In genomic region chr9:83316818-83317162, GRCm38 (mm10) we compare ENCODE assay signal across 18 mouse cellular contexts.
DNase-seq lines count a peak whose midpoint lies in the region; ATAC-seq and TF ChIP-seq lines count a peak whose summit lies in the region.
"Had no signal": no experiment of that assay in that cellular context is flagged by ENCODE, and none has a peak within 500 bp of the region (broad histone marks: within the 10 kb centered on the region; RNA-seq: fewer than 3 reads in every experiment).

No protein-coding gene starts in this region.

- DNase-seq in hindbrain, embryonic 14.5 days (ENCODE audit: low spot score) = no peak
- no peak for DNase-seq in adrenal gland, postnatal 14 days
- DNase-seq: embryo, embryonic 11 days; heart, adult 11 months; kidney, postnatal 25 days; thymus, postnatal 14 days had no signal

- 63% methylated on average over 2 of the region's 2 CpGs for WGBS in hindbrain, embryonic 14.5 days
- 63% methylated on average over 2 of the region's 2 CpGs for WGBS in hindbrain, embryonic 12.5 days
- WGBS in embryonic facial prominence, embryonic 13.5 days = 23% methylated on average over 2 of the region's 2 CpGs
- WGBS in midbrain, embryonic 16.5 days = 58% methylated on average over 2 of the region's 2 CpGs
- 56% methylated on average over 2 of the region's 2 CpGs for WGBS in heart, embryonic 11.5 days (ENCODE audit: insufficient replicate concordance)

- no peaks in the 10 kb centered on the region for H3K27me3 ChIP-seq in hindbrain, embryonic 14.5 days (ENCODE audit: control insufficient read depth, insufficient read depth, low read length)
- H3K27me3 ChIP-seq in hindbrain, embryonic 12.5 days = no peaks in the 10 kb centered on the region
- no peaks in the 10 kb centered on the region for H3K27me3 ChIP-seq in embryonic facial prominence, embryonic 13.5 days
- H3K27me3 ChIP-seq in midbrain, embryonic 16.5 days (ENCODE audit: control insufficient read depth, insufficient read depth, low read depth, low read length) = no peaks in the 10 kb centered on the region
- H3K27me3 ChIP-seq in heart, embryonic 11.5 days (ENCODE audit: control insufficient read depth, insufficient read depth, low read length) = no peaks in the 10 kb centered on the region
- H3K27me3 ChIP-seq: heart, embryonic 12.5 days; limb, embryonic 15.5 days; lung, embryonic 15.5 days; megakaryocyte, embryonic 14.5 days; neural tube, embryonic 13.5 days had no signal

- peak overlapping the region; percentile 4 for H3K4me2 ChIP-seq in hindbrain, embryonic 14.5 days (replicated peaks)
- no peak overlapping the region for H3K4me2 ChIP-seq in hindbrain, embryonic 12.5 days (replicated peaks)
- H3K4me2 ChIP-seq in embryonic facial prominence, embryonic 13.5 days = 0 out of 2 replicates have a peak overlapping the region, but pooled peaks have one; percentile 5
- peak overlapping the region; percentile 39 for H3K4me2 ChIP-seq in midbrain, embryonic 16.5 days (ENCODE audit: low read length)
- H3K4me2 ChIP-seq in heart, embryonic 11.5 days = no peak overlapping the region
- H3K4me2 ChIP-seq: heart, embryonic 12.5 days; limb, embryonic 15.5 days; lung, embryonic 15.5 days; neural tube, embryonic 13.5 days had no signal

- no peaks in the 10 kb centered on the region for H3K9me3 ChIP-seq in hindbrain, embryonic 14.5 days (ENCODE audit: control insufficient read depth, low read length)
- no peaks in the 10 kb centered on the region for H3K9me3 ChIP-seq in hindbrain, embryonic 12.5 days (replicated peaks)
- no peaks in the 10 kb centered on the region; the same call in 1 of the 2 replicates for H3K9me3 ChIP-seq in embryonic facial prominence, embryonic 13.5 days
- no peaks in the 10 kb centered on the region for H3K9me3 ChIP-seq in midbrain, embryonic 16.5 days (replicated peaks; ENCODE audit: control insufficient read depth, low read length, poor library complexity, severe bottlenecking)
- no peaks in the 10 kb centered on the region for H3K9me3 ChIP-seq in heart, embryonic 11.5 days (replicated peaks; ENCODE audit: control insufficient read depth, low read length)
- H3K9me3 ChIP-seq: heart, embryonic 12.5 days; limb, embryonic 15.5 days; lung, embryonic 15.5 days; megakaryocyte, embryonic 14.5 days; neural tube, embryonic 13.5 days had no signal

- H3K4me1 ChIP-seq in hindbrain, embryonic 14.5 days (replicated peaks; ENCODE audit: control insufficient read depth, insufficient read depth, low read length) = peaks cover 13% of the 10 kb centered on the region
- H3K4me1 ChIP-seq in hindbrain, embryonic 12.5 days = peaks cover 7% of the 10 kb centered on the region; the same call in 1 of the 2 replicates
- peaks cover 7% of the 10 kb centered on the region for H3K4me1 ChIP-seq in cortical plate, adult 2 months (ENCODE audit: control insufficient read depth, insufficient read depth, low read length)
- H3K4me1 ChIP-seq in embryonic facial prominence, embryonic 13.5 days = peaks cover 25% of the 10 kb centered on the region
- H3K4me1 ChIP-seq in midbrain, embryonic 16.5 days (ENCODE audit: control insufficient read depth, insufficient read depth, low read length) = peaks cover 14% of the 10 kb centered on the region
- H3K4me1 ChIP-seq in heart, embryonic 11.5 days (ENCODE audit: control insufficient read depth, insufficient read depth, low read length) = no peaks in the 10 kb centered on the region

- no peak overlapping the region for H3K4me3 ChIP-seq in hindbrain, embryonic 14.5 days (replicated peaks; ENCODE audit: low read length)
- no peak overlapping the region for H3K4me3 ChIP-seq in hindbrain, embryonic 12.5 days
- H3K4me3 ChIP-seq in cortical plate, adult 2 months (ENCODE audit: insufficient read depth, low read length) = peak overlapping the region; percentile 34
- no peak overlapping the region for H3K4me3 ChIP-seq in embryonic facial prominence, embryonic 13.5 days
- peak overlapping the region; percentile 15; the same call in 1 of the 2 replicates for H3K4me3 ChIP-seq in midbrain, embryonic 16.5 days (ENCODE audit: low read depth, low read length)
- no peak overlapping the region for H3K4me3 ChIP-seq in heart, embryonic 11.5 days (ENCODE audit: low read depth, low read length)
- H3K4me3 ChIP-seq: heart, embryonic 12.5 days; limb, embryonic 15.5 days; lung, embryonic 15.5 days; megakaryocyte, embryonic 14.5 days; neural tube, embryonic 13.5 days had no signal

- TF ChIP-seq CTCF in cortical plate, adult 2 months (IDR thresholded peaks at IDR 0.05; ENCODE audit: extremely low read depth, insufficient read depth, low read length) = no peak

- no peak overlapping the region for H3K27ac ChIP-seq in hindbrain, embryonic 14.5 days
- H3K27ac ChIP-seq in hindbrain, embryonic 12.5 days = no peak overlapping the region
- H3K27ac ChIP-seq in cortical plate, adult 2 months (ENCODE audit: insufficient read depth, low read length) = no peak overlapping the region
- H3K27ac ChIP-seq in embryonic facial prominence, embryonic 13.5 days = peak overlapping the region; percentile 5; the same call in 1 of the 2 replicates
- peak overlapping the region; percentile 19 for H3K27ac ChIP-seq in midbrain, embryonic 16.5 days (ENCODE audit: low read length)
- no peak overlapping the region for H3K27ac ChIP-seq in heart, embryonic 11.5 days (ENCODE audit: low read depth, low read length)
- H3K27ac ChIP-seq: limb, embryonic 15.5 days; liver, embryonic 14.5 days; lung, embryonic 15.5 days; neural tube, embryonic 13.5 days had no signal

- no peak for TF ChIP-seq POLR2A in cortical plate, adult 2 months (IDR thresholded peaks at IDR 0.05; ENCODE audit: extremely low read depth, insufficient read depth, low read length)

- no peak overlapping the region for H3K9ac ChIP-seq in hindbrain, embryonic 14.5 days
- no peak overlapping the region for H3K9ac ChIP-seq in hindbrain, embryonic 12.5 days
- no peak overlapping the region for H3K9ac ChIP-seq in embryonic facial prominence, embryonic 13.5 days
- no peak overlapping the region for H3K9ac ChIP-seq in midbrain, embryonic 16.5 days (ENCODE audit: low read depth, low read length)
- H3K9ac ChIP-seq in heart, embryonic 11.5 days (ENCODE audit: low read depth, low read length) = no peak overlapping the region
- H3K9ac ChIP-seq: heart, embryonic 12.5 days; limb, embryonic 15.5 days; liver, embryonic 14.5 days; lung, embryonic 15.5 days; neural tube, embryonic 13.5 days had no signal

- ATAC-seq in hindbrain, embryonic 14.5 days (ENCODE audit: low FRiP score) = no peak
- no peak for ATAC-seq in hindbrain, embryonic 12.5 days (ENCODE audit: low FRiP score)
- no peak for ATAC-seq in embryonic facial prominence, embryonic 13.5 days (ENCODE audit: insufficient number of reproducible peaks, insufficient read depth, low FRiP score, low TSS enrichment, low read depth)
- peak; percentile 40; the same call in 1 of the 2 replicates for ATAC-seq in midbrain, embryonic 16.5 days
- no peak for ATAC-seq in heart, embryonic 11.5 days (replicated peaks; ENCODE audit: insufficient number of reproducible peaks, low FRiP score, low TSS enrichment)
- ATAC-seq: intestine, postnatal 0 days had no signal

- H3K36me3 ChIP-seq in hindbrain, embryonic 14.5 days (replicated peaks; ENCODE audit: control insufficient read depth, insufficient read depth) = no peaks in the 10 kb centered on the region
- H3K36me3 ChIP-seq in hindbrain, embryonic 12.5 days = no peaks in the 10 kb centered on the region
- no peaks in the 10 kb centered on the region for H3K36me3 ChIP-seq in embryonic facial prominence, embryonic 13.5 days
- H3K36me3 ChIP-seq in midbrain, embryonic 16.5 days (ENCODE audit: control insufficient read depth, insufficient read depth, low read length) = no peaks in the 10 kb centered on the region
- no peaks in the 10 kb centered on the region for H3K36me3 ChIP-seq in heart, embryonic 11.5 days (ENCODE audit: control insufficient read depth, insufficient read depth, low read length)
- H3K36me3 ChIP-seq: heart, embryonic 12.5 days; limb, embryonic 15.5 days; lung, embryonic 15.5 days; neural tube, embryonic 13.5 days had no signal

Comparison
In these comparisons a context has a peak if more than half of its experiments do, and no peak if none do; other contexts are left out.
1. H3K4me2 ChIP-seq: peak in hindbrain, embryonic 14.5 days (single experiment), embryonic facial prominence, embryonic 13.5 days (single experiment) and midbrain, embryonic 16.5 days (single experiment); none in hindbrain, embryonic 12.5 days (single experiment) and heart, embryonic 11.5 days (single experiment).
2. H3K27ac ChIP-seq: peak in embryonic facial prominence, embryonic 13.5 days (single experiment) and midbrain, embryonic 16.5 days (single experiment); none in hindbrain, embryonic 14.5 days (single experiment), hindbrain, embryonic 12.5 days (single experiment), cortical plate, adult 2 months (single experiment) and heart, embryonic 11.5 days (single experiment).
3. H3K4me3 ChIP-seq: peak in cortical plate, adult 2 months (single experiment) and midbrain, embryonic 16.5 days (single experiment); none in hindbrain, embryonic 14.5 days (single experiment), hindbrain, embryonic 12.5 days (single experiment), embryonic facial prominence, embryonic 13.5 days (single experiment) and heart, embryonic 11.5 days (single experiment).